Mouse (Mus musculus): ENCODE data around the gene Speg. TPM values are rescaled to one million over a fixed set of nuclear protein-coding genes. Genes with fewer than 3 reads are reported as not detected.

Speg gene
- polyA plus RNA-seq, 1 experiment from 2014 or later: 14.5 TPM

DNA sequence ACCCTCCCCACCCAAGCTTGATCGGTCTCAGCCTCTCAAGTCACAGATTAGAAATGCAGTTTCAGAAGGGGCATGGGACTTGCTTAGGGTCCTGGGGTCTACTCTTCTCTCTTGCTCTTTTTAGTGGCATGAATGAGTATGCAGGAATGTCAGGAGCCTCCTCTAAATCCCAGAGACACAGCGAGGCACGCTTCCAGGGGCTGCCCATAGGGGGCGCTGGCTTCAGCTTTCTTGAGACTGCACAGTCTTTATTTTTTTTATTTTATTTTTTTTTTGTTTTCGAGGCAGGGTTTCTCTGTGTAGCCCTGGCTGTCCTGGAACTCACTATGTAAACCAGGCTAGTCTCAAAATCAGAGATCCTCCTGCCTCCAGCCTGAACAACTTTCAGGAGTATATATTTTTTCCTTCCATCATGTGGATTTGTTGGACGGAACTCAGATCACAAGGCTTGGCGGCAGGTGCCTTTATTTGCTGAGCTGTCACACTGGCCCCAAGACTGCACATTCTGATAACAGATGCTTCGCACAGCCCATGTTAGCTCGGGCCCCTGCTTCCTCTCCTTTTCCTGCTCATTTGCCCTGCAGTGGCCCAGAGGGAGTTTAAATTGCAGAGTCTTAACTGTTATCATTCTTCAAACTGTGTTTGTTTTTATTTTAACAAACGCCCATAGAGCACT, 50.8 kb downstream of the Speg start:
- H3K27me3 ChIP-seq: peaks cover 57% of the 10 kb centered on the region
- ATAC-seq (ENCODE audit: low FRiP score, low read depth): no peak
- WGBS: 32% methylated on average over 10 of the region's 10 CpGs
- H3K9me3 ChIP-seq: no peaks in the 10 kb centered on the region
- no peak overlapping the region for H3K27ac ChIP-seq (replicated peaks)
- no peak overlapping the region for H3K4me3 ChIP-seq
- H3K9ac ChIP-seq (replicated peaks): no peak overlapping the region
- no peak overlapping the region for H3K4me2 ChIP-seq (replicated peaks)
- H3K4me1 ChIP-seq: peaks cover 31% of the 10 kb centered on the region
- H3K36me3 ChIP-seq: no peaks in the 10 kb centered on the region

DNA sequence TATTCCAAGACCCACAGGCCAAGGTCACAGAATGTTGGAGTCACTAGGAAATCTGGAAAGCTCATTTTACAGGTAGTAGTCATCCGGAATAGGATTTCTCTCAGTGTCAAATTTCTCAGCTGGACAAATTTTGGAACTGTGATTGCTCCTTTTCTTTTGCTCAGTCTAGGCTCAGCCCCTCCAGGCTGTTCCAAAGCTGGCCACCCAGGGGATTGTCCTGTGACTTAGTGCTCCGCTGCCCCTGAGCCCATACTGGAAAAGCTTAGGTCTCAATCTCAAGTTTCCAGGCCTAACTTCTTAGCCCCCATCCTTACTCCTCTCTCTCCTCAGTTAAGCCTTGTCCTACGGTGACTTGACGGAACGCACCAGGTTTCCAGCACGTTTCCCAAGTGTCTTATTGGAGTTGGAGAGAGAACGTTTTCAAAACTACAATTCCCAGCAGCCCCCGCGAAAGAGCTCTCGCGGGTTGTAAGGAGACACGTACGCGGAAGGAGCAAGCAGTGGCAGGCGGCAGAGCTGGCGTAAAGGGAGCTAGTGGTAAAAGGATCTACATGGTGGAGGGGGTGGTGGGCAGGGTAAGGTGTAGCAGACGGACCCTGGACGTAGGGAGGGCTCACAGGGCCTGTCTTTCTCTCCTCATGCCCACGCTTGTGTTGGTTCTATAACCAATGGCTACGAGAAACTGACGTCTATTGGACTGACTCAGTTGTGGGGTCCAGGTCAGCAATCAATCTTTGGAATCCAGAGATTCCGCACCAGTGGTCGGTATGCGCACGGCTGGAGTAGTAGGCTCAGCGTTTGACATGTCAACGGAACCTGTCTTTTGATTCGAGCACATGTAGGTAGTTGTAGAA, 60.6 kb downstream of the Speg start, which contains the start of gene Gmppa:
Gmppa (plus strand) TSS at position 456 of the 854 bp plus-strand sequence.
- Histone ChIP-seq H3K4me3 (peak within 1 kb of the TSS; percentile 59), H3K36me3 (peaks cover 5% of the 10 kb centered on the region), H3K9ac (replicated peaks) (peak within 1 kb of the TSS; percentile 63), H3K4me2 (replicated peaks) (peak within 1 kb of the TSS; percentile 66), H3K27ac (replicated peaks) (peak within 1 kb of the TSS; percentile 43; the same call in 1 of the 2 replicates), H3K4me1 (peaks cover 19% of the 10 kb centered on the region), H3K27me3 (peaks cover 6% of the 10 kb centered on the region), H3K9me3 (no peaks in the 10 kb centered on the region)
- 6% methylated on average over 28 of the region's 28 CpGs for WGBS
- peak; percentile 80 for ATAC-seq (ENCODE audit: low FRiP score, low read depth)

GRCm38 (mm10) chr1:75438782-75439181, 63.7 kb downstream of the Speg start:
- WGBS: 88% methylated on average over 8 of the region's 9 CpGs
- H3K27ac ChIP-seq (replicated peaks): 0 out of 2 replicates have a peak overlapping the region, but pooled peaks have one; percentile 65

DNA sequence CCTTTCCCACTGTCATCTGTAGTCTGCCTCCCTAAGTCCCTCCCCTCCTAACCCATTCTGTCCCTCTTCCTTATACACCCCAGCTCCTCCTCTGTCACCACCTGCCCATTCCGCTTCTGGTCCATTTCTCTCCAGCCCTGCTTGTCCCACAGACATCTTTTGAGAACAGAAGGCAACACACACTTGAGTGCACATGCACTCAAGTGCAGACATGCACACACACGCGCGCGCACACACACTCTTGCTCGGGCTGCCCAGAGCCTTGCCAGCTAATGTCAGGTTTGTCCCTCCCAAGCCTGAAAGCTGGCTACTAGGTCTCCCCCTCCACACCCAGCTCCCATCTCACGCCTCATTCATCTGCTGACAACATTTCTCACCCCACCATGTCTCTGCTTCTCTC, 65.6 kb downstream of the Speg start:
- H3K27ac ChIP-seq (replicated peaks): no peak overlapping the region
- H3K4me3 ChIP-seq: no peak overlapping the region
- no peak overlapping the region for H3K9ac ChIP-seq (replicated peaks)
- no peak overlapping the region for H3K4me2 ChIP-seq (replicated peaks)
- ATAC-seq (ENCODE audit: low FRiP score, low read depth): no peak
- WGBS: 92% methylated on average over 7 of the region's 7 CpGs
- H3K4me1 ChIP-seq: peaks cover 55% of the 10 kb centered on the region
- H3K9me3 ChIP-seq: no peaks in the 10 kb centered on the region
- H3K36me3 ChIP-seq: peaks cover 6% of the 10 kb centered on the region
- peaks cover 21% of the 10 kb centered on the region; the same call in 1 of the 2 replicates for H3K27me3 ChIP-seq

More at GRCm38 (mm10) chr1:75438782-75439181, 63.7 kb downstream of the Speg start:
- peaks cover 38% of the 10 kb centered on the region for H3K4me1 ChIP-seq
- H3K4me2 ChIP-seq (replicated peaks): no peak overlapping the region
- H3K27me3 ChIP-seq: peaks cover 9% of the 10 kb centered on the region; the same call in 1 of the 2 replicates
- ATAC-seq (ENCODE audit: low FRiP score, low read depth): no peak
- peaks cover 6% of the 10 kb centered on the region for H3K36me3 ChIP-seq
- no peaks in the 10 kb centered on the region for H3K9me3 ChIP-seq
- H3K9ac ChIP-seq (replicated peaks): no peak overlapping the region
- no peak overlapping the region for H3K4me3 ChIP-seq

GRCm38 (mm10) chr1:75441471-75441996, 66.4 kb downstream of the Speg start:
- 76% methylated on average over 15 of the region's 15 CpGs for WGBS
- Histone ChIP-seq H3K27ac (replicated peaks) (peak overlapping the region; percentile 92; the same call in 1 of the 2 replicates), H3K4me1 (peaks cover 58% of the 10 kb centered on the region), H3K4me2 (replicated peaks) (no peak overlapping the region), H3K36me3 (peaks cover 6% of the 10 kb centered on the region), H3K4me3 (no peak overlapping the region), H3K27me3 (peaks cover 21% of the 10 kb centered on the region; the same call in 1 of the 2 replicates), H3K9ac (replicated peaks) (no peak overlapping the region), H3K9me3 (no peaks in the 10 kb centered on the region)
- no peak for ATAC-seq (ENCODE audit: low FRiP score, low read depth)

GRCm38 (mm10) chr1:75442171-75442570, 67.1 kb downstream of the Speg start:
- H3K27me3 ChIP-seq: peaks cover 21% of the 10 kb centered on the region; the same call in 1 of the 2 replicates
- ATAC-seq (ENCODE audit: low FRiP score, low read depth): no peak
- no peaks in the 10 kb centered on the region for H3K9me3 ChIP-seq
- H3K4me1 ChIP-seq: peaks cover 58% of the 10 kb centered on the region
- H3K4me3 ChIP-seq: no peak overlapping the region
- WGBS: 81% methylated on average over 9 of the region's 9 CpGs
- no peak overlapping the region for H3K4me2 ChIP-seq (replicated peaks)
- no peak overlapping the region for H3K9ac ChIP-seq (replicated peaks)
- H3K36me3 ChIP-seq: peaks cover 6% of the 10 kb centered on the region
- H3K27ac ChIP-seq (replicated peaks): peak overlapping the region; percentile 92

DNA sequence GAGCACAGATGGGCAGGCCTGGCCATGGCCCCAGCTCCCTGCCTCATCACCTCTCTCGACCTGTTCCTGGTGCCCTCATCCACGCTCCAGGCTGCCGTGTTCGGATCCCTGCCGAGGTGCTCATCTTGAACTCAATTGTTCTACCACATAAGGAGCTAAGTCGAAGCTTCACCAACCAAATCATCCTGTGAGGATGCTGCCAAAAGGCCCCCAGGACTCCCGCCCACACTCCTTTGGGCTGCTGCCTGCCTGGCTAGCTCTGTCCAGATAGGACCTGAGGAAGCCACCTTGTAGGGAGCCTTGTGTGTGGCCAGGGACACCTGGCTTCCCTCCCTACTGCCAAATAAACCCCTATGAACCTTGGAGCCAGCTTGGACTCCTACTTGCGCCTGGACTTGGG, 67.7 kb downstream of the Speg start:
- 0 out of 2 replicates have a peak overlapping the region, but pooled peaks have one; percentile 58 for H3K4me2 ChIP-seq (replicated peaks)
- no peaks in the 10 kb centered on the region for H3K9me3 ChIP-seq
- H3K36me3 ChIP-seq: peaks cover 6% of the 10 kb centered on the region
- no peak overlapping the region for H3K4me3 ChIP-seq
- peak overlapping the region; percentile 92 for H3K27ac ChIP-seq (replicated peaks)
- peak overlapping the region; percentile 46; the same call in 1 of the 2 replicates for H3K9ac ChIP-seq (replicated peaks)
- 14% methylated on average over 8 of the region's 8 CpGs for WGBS
- peaks cover 65% of the 10 kb centered on the region for H3K4me1 ChIP-seq
- peaks cover 26% of the 10 kb centered on the region; the same call in 1 of the 2 replicates for H3K27me3 ChIP-seq
- no peak for ATAC-seq (ENCODE audit: low FRiP score, low read depth)

GRCm38 (mm10) chr1:75443247-75444024, 68.3 kb downstream of the Speg start:
- H3K27me3 ChIP-seq: peaks cover 30% of the 10 kb centered on the region
- ATAC-seq (ENCODE audit: low FRiP score, low read depth): peak; percentile 3; the same call in 1 of the 2 replicates
- peaks cover 6% of the 10 kb centered on the region for H3K36me3 ChIP-seq
- H3K4me3 ChIP-seq: no peak overlapping the region
- H3K27ac ChIP-seq (replicated peaks): peak overlapping the region; percentile 92
- H3K4me2 ChIP-seq (replicated peaks): peak overlapping the region; percentile 58
- peaks cover 71% of the 10 kb centered on the region for H3K4me1 ChIP-seq
- peak overlapping the region; percentile 46; the same call in 1 of the 2 replicates for H3K9ac ChIP-seq (replicated peaks)
- H3K9me3 ChIP-seq: no peaks in the 10 kb centered on the region
- WGBS: 20% methylated on average over 13 of the region's 13 CpGs

GRCm38 (mm10) chr1:75444208-75444607, 69.1 kb downstream of the Speg start:
- H3K9ac ChIP-seq (replicated peaks): peak overlapping the region; percentile 46; the same call in 1 of the 2 replicates
- peaks cover 6% of the 10 kb centered on the region for H3K36me3 ChIP-seq
- peaks cover 74% of the 10 kb centered on the region for H3K4me1 ChIP-seq
- H3K4me2 ChIP-seq (replicated peaks): peak overlapping the region; percentile 58
- H3K27ac ChIP-seq (replicated peaks): peak overlapping the region; percentile 92
- peaks cover 38% of the 10 kb centered on the region for H3K27me3 ChIP-seq
- H3K9me3 ChIP-seq: no peaks in the 10 kb centered on the region
- ATAC-seq (ENCODE audit: low FRiP score, low read depth): peak; percentile 5; the same call in 1 of the 2 replicates
- H3K4me3 ChIP-seq: 0 out of 2 replicates have a peak overlapping the region, but pooled peaks have one; percentile 3
- WGBS: 20% methylated on average over 3 of the region's 3 CpGs

DNA sequence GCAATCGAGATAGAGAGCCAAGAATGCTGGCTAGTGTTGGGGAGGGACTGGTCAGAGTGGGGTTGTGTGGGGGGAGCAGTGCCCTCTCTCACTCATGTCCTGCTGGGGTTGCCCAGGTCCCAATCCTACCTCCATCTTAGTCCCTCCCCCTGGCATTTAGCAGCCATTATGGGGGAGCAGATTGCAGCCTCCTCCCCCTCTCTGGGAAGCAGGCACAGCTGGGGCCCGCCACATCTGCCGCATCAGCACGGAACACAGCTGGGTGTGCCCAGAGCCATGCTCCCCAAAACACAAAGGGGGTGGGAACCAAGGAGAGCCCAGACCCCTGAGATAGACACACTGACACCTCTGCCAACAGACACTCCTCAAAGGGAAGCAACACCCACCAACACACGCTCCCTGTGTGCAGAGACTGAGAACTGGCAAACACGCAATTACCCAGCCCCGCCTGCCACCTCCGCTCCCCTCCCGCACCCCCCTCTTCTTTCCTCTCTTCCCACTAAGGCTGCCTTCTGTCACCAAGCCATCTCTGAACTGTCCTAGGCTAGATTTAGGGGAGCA, 70.1 kb downstream of the Speg start:
- 12% methylated on average over 9 of the region's 9 CpGs for WGBS
- H3K4me1 ChIP-seq: peaks cover 83% of the 10 kb centered on the region
- H3K9ac ChIP-seq (replicated peaks): peak overlapping the region; percentile 43; the same call in 1 of the 2 replicates
- peak overlapping the region; percentile 92 for H3K27ac ChIP-seq (replicated peaks)
- H3K4me3 ChIP-seq: peak overlapping the region; percentile 22
- peaks cover 6% of the 10 kb centered on the region for H3K36me3 ChIP-seq
- peak overlapping the region; percentile 58 for H3K4me2 ChIP-seq (replicated peaks)
- H3K9me3 ChIP-seq: no peaks in the 10 kb centered on the region
- peaks cover 48% of the 10 kb centered on the region for H3K27me3 ChIP-seq
- no peak for ATAC-seq (ENCODE audit: low FRiP score, low read depth)

All from midbrain, embryonic 12.5 days (tissue).